Mouse (Mus musculus): ENCODE results near the gene Gm17783.

DNA sequence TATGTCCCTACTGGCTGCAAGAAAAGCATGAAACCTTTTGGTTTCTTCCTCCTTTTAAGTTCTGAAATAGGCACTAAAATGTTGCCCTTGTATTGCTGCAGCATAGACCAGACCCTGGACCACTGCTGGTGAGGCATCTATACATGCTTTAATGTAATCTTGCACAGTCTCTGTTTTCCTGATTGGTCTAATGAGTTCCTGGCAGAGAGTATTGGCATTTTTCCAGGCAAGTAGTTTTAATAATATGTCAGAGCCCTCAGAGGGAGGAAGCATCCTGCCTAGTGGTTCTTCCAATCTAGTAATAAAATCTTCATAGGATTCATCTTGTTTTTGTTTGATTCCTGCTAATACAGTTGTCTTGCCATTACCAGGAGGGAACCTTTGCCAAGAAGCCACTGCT lies 54.9 kb downstream of the Gm17783 start:
- TF ChIP-seq POLR2A (IDR thresholded peaks at IDR 0.05; ENCODE audit: control insufficient read depth in 1 of 2, insufficient read depth in 1 of 2, low read depth in 1 of 2, low read length in 2 of 2, poor library complexity in 1 of 2) (no peak), MXI1 (IDR thresholded peaks at IDR 0.05; ENCODE audit: low read depth, low read length) (no peak), ZMIZ1 (IDR thresholded peaks at IDR 0.05; ENCODE audit: low read depth, low read length) (no peak), ZNF384 (IDR thresholded peaks at IDR 0.05; ENCODE audit: low read depth, low read length) (no peak), USF1 (IDR thresholded peaks at IDR 0.05; ENCODE audit: low read depth, low read length) (no peak), POLR2AphosphoS5 (IDR thresholded peaks at IDR 0.05; ENCODE audit: borderline replicate concordance, low read depth, low read length) (no peak), EP300 (IDR thresholded peaks at IDR 0.05; ENCODE audit: low read depth in 1 of 2, low read length in 2 of 2) (no peak), CTCF (IDR thresholded peaks at IDR 0.05 in 2 of 3, conservative IDR thresholded peaks at IDR 0.05 in 1 of 3; ENCODE audit: control insufficient read depth in 1 of 3, insufficient read depth in 1 of 3, low read depth in 2 of 3, low read length in 3 of 3, poor library complexity in 1 of 3, severe bottlenecking in 1 of 3) (no peak), RAD21 (IDR thresholded peaks at IDR 0.05; ENCODE audit: low read depth, low read length) (no peak), MAFK (IDR thresholded peaks at IDR 0.05; ENCODE audit: borderline replicate concordance, low read depth, low read length) (no peak), E2F4 (IDR thresholded peaks at IDR 0.05; ENCODE audit: borderline replicate concordance, low read depth, low read length) (no peak), RCOR1 (IDR thresholded peaks at IDR 0.05; ENCODE audit: low read depth, low read length) (no peak)
